Mouse (Mus musculus): Measurements from ENCODE around the gene Olfr99. TPM values are rescaled to one million over a fixed set of nuclear protein-coding genes. Genes with fewer than 3 reads are reported as not detected.
"Not testable (repeated sequence)": the region's sequence is repeated elsewhere in the genome, so short reads cannot be mapped to it uniquely, and the experiment has no call there.

The Olfr99 gene
- total RNA-seq (2021), result not detected
- long read RNA-seq, experiment 1, result 0 reads
- long read RNA-seq, experiment 2, result 0 reads

DNA sequence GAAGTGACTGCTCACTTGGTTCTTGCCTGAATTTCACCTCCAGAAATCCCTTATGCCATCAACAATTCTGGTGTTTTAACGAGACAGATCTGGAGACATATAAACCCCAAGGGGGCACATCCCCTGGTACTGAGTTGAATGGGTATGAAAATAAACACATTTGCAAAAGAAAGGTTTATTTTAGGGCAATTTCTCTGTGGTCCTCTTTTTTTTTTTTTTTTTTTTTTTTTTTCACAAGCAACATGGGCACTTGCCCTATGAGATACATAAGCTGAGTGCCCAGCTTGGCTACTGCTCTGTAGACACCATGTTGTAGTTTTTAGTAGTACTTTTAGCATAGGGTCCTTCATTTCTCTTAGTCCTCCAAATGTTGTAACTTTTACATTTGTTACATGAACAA, at the start of gene Olfr99:
TSS of gene Olfr99 (minus strand) at position 101 of the 400 bp plus-strand sequence.
- no peak for DNase-seq (ENCODE audit: low spot score in 2 of 2)

- no peak for DNase-seq (ENCODE audit: low spot score in 2 of 2)
Observed at GRCm38 (mm10) chr17:37316954-37317353, 33.7 kb upstream of the Olfr99 start, which contains the start of gene Olfr102. Gene Olfr102 (minus strand): TSS chr17:37317054.

DNA sequence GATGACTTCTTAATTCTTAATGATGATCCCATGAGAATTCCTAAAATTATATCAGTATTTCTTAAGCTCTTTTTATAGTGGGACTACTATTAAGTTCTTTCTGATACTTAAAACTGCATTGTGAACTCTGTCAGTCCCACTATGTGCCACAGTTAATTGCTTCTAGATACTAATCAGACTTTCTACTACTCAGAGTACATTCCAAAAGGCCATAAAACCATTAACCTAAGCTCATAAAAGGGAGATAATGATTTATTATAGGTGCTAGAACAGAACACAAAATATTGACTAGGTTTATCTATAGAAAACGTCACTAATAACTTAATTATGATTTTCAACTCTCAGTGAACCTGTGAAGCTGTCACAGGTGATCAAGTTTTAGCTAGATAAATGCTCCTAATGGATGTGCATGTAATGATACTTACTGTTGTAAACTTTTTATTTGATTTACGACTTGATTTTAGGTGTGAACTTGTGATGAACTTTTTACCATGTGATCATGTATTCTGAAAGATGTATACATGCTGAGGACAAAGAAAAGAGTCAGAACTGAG, 27.0 kb upstream of the Olfr99 start:
- DNase-seq (ENCODE audit: low spot score in 2 of 2), result no peak

GRCm38 (mm10) chr17:37308483-37308882, 25.2 kb upstream of the Olfr99 start:
- no peak for DNase-seq (ENCODE audit: low spot score in 2 of 2)

DNA sequence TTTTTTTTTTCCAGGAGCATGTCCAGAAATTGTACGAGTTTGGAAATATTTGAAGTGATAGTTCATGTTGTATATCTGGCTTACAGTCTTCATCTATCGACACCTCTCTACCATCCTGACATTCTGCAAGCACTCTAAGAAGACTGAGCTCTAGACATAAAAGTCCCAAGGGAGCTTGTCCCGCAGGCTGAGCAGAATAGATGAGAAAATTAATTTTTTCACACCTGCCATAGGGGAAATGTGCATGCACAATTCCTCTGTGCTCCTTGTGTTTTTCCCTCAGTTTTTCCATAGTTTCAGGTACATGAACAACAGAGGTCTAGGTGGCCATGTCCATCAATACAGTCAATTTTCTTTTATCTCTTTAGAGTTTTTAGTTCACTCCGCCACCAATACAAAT, 21.0 kb upstream of the Olfr99 start, which contains the start of gene Olfr101:
TSS of gene Olfr101 (minus strand) at position 101 of the 400 bp plus-strand sequence.
- DNase-seq (ENCODE audit: low spot score in 2 of 2), result no peak

DNA sequence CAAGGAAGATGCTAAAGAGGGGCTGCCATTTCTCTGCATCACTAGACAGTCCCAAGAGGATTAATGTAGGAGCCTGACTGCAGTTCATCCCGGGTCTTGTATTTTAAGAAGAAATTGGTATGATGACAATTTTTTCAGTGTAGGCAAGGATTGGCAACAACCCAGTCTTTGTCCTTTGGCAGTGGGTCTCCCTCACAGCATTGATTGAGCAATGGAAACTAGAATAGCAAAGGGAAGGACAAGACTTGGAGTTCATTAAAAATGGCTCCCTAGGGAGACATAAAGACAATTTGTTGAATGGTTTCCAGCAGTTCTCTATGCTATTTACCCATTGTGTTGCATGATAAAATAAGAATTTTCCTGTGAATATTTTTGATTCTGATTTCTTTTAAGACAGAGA, 2.9 kb downstream of the Olfr99 start:
- no peak for DNase-seq (ENCODE audit: low spot score in 2 of 2)

DNA sequence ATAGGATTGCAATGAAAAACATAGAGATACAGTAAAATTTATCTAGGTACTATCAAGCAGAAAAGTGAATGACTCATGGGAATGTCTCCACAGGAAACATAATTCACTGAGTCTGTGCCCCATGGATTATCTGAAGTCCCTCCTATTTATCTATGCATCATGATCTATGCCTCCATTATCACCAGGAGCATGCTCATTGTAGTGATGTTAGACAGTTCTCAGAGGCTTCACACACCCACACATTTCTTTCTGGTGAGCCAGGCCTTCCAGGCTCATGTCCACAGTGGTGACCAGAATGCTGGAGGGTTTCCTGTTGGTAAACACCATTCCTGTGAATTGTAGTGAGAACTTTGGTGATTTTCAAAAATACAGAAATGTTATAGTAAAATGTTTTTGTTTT, 6.7 kb downstream of the Olfr99 start:
- DNase-seq (ENCODE audit: low spot score in 2 of 2), result no peak

GRCm38 (mm10) chr17:37275626-37276248, 7.5 kb downstream of the Olfr99 start:
- no peak for DNase-seq (ENCODE audit: low spot score in 2 of 2)

GRCm38 (mm10) chr17:37270702-37271092, 12.6 kb downstream of the Olfr99 start:
- DNase-seq (ENCODE audit: low spot score in 2 of 2), result no peak

DNA sequence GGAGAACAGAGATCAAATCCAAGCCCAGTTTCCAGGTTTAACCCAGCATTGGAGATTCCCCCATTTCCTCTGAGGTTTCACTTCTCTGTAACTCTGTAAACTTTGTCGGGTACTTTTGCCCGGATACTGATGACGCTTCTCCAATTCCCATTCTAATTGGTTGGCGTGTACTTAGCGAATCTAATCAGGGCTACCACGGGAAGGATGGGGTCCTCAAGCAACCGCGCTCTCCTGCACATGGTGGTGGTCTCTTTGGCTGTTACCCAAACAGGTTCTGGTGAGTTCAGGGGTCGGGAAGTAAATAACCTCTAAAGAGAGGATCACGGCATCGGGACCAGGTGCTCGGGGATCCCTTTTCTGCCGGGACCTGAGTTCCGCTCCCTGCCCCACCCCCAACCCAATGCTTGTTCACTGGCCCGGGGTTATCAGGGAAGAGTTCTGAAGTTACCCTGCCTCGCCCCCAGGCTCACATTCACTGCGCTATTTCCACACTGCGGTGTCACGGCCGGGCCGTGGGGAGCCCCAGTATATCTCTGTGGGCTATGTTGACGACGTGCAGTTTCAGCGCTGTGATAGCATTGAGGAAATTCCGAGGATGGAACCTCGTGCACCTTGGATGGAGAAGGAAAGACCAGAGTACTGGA, 13.1 kb downstream of the Olfr99 start, which contains the start of gene H2-M3:
TSS of gene H2-M3 (plus strand) at position 163 of the 644 bp plus-strand sequence.
- peak; percentile 44 to 70 for DNase-seq (ENCODE audit: low spot score in 2 of 2)

- no peak for DNase-seq (ENCODE audit: low spot score in 2 of 2)
Observed at GRCm38 (mm10) chr17:37263626-37264025, 19.6 kb downstream of the Olfr99 start, which contains the start of gene Olfr98. Gene Olfr98 (minus strand): TSS chr17:37263749.

- no peak for DNase-seq (ENCODE audit: low spot score in 2 of 2)
Observed at GRCm38 (mm10) chr17:37250544-37250943, 32.7 kb downstream of the Olfr99 start.

DNA sequence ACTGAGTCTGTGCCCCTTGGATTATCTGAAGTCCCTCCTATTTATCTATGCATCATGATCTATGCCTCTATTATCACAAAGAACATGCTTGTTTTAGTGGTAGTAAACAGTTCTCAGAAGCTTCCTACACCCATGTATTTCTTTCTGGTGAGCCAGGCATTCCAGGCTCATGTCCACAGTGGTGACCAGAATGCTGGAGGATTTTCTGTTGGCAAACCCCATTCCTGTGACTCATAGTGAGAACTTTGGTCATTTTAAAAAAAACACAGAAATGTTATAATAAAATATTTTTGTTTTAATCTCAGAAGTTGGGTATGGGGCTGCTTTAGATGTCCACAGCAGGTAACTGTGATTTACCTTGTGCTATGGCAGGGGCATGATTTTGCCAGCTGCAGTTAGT, 33.8 kb downstream of the Olfr99 start:
- DNase-seq (ENCODE audit: low spot score in 2 of 2), result no peak

DNA sequence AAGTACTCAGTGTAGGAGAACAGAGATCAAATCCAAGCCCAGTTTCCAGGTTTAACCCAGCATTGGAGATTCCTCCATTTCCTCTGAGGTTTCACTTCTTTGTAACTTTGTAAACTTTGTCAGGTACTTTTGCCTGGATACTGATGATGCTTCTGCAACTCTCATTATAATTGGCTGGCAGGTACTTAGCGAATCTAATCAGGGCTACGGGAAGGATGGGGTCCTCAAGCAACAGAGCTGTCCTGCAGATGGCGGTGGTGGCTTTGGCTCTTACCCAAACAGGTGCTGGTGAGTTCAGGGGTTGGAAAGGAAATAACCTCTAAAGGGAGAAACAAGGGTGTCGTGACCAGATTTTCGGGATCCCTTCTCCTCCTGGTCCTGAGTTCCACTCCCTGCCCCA, 36.5 kb downstream of the Olfr99 start:
- no peak for DNase-seq (ENCODE audit: low spot score in 2 of 2)

- DNase-seq (ENCODE audit: low spot score in 2 of 2), result no peak
Observed at GRCm38 (mm10) chr17:37242198-37242597, 41.1 kb downstream of the Olfr99 start.

DNA sequence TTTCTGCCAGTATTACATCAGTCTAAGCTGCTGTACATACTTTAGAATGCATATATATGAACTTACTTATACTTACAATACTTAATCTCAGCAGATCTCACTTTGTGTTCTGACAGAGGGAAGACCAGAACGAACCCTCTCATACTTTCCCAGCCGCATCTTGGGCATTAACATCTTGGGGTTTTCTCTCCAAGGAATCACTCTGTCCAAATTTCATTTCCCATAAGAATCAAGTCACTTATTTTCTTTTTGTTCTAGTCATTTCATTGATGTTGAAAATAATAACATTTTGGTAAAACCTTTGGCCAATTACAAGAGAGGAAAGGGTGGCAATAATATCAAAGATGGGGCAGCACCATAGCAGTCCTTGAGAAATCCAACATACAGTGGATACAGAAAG, 46.0 kb downstream of the Olfr99 start, which contains the start of gene Olfr97:
TSS of gene Olfr97 (minus strand) at position 101 of the 400 bp plus-strand sequence.
- not testable (repeated sequence) for DNase-seq (ENCODE audit: low spot score in 2 of 2)

Other genes with a start within 250 kb of the Olfr99 start
- gene Gabbr1, start 237.5 kb downstream of the Olfr99 start, total RNA-seq (2021), result 10 to 100 TPM; 68.2 TPM
- gene Olfr90, start 195.0 kb downstream of the Olfr99 start, total RNA-seq (2021), result under 1 TPM in 1 of 2 experiments, not detected in 1; 0.14 TPM
- gene Olfr91, start 185.2 kb downstream of the Olfr99 start, total RNA-seq (2021), result not detected
- gene Olfr92, start 163.4 kb downstream of the Olfr99 start, total RNA-seq (2021), result not detected
- gene Olfr93, start 122.0 kb downstream of the Olfr99 start, total RNA-seq (2021), result not detected
- not detected for gene Ubd, start 89.6 kb downstream of the Olfr99 start, total RNA-seq (2021)
- gene Olfr94, start 82.5 kb downstream of the Olfr99 start, total RNA-seq (2021), result not detected
- gene Olfr95, start 70.3 kb downstream of the Olfr99 start, total RNA-seq (2021), result not detected
- not detected for gene Olfr96, start 63.3 kb downstream of the Olfr99 start, total RNA-seq (2021)
- gene Olfr97, start 46.1 kb downstream of the Olfr99 start, total RNA-seq (2021), result not detected
- not detected for gene Olfr98, start 19.7 kb downstream of the Olfr99 start, total RNA-seq (2021)
- 1 to 10 TPM; 4.3 to 5.6 TPM for gene H2-M3, start 13.2 kb downstream of the Olfr99 start, total RNA-seq (2021)
- gene Olfr101, start 20.9 kb upstream of the Olfr99 start, total RNA-seq (2021), result not detected
- not detected for gene Olfr102, start 33.6 kb upstream of the Olfr99 start, total RNA-seq (2021)
- gene Olfr103, start 56.2 kb upstream of the Olfr99 start, total RNA-seq (2021), result not detected
- gene Olfr104-ps, start 76.1 kb upstream of the Olfr99 start, total RNA-seq (2021), result not detected
- gene Olfr105-ps, start 95.6 kb upstream of the Olfr99 start, total RNA-seq (2021), result not detected
- not detected for gene Olfr106-ps, start 106.9 kb upstream of the Olfr99 start, total RNA-seq (2021)
- not detected for gene Olfr107, start 115.8 kb upstream of the Olfr99 start, total RNA-seq (2021)
- gene Olfr108, start 162.0 kb upstream of the Olfr99 start, total RNA-seq (2021), result not detected
- not detected for gene Olfr109, start 175.5 kb upstream of the Olfr99 start, total RNA-seq (2021)
- gene H2-M2, start 200.1 kb upstream of the Olfr99 start, total RNA-seq (2021), result under 1 TPM in 1 of 2 experiments, not detected in 1; 0.20 TPM
- not detected for gene Olfr110, start 209.0 kb upstream of the Olfr99 start, total RNA-seq (2021)
- gene Olfr111, start 224.6 kb upstream of the Olfr99 start, total RNA-seq (2021), result not detected